Mouse (Mus musculus): Measurements from ENCODE around the gene Gm21981.

DNA sequence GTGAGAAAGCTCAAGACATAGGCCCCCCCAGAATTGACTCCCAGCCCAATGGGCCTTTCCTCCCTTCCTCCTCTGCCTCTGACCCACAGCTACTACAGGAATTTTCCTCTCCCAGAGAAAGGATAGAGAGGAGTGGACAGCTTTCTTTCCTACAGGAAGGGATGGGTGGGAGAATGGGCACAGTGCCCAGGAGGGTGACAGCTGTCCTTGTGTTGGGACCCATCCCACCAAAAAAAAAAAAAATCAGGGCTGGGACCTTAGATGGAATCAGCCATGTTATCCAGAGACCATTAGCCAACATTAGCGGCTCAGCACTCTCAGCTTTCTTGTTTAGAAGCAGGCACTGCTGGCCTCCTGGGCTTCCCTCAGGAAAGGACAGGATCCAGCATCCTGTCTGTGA lies 11.9 kb upstream of the Gm21981 start:
- TF ChIP-seq CTCF (IDR thresholded peaks at IDR 0.05; ENCODE audit: extremely low read depth, insufficient read length, insufficient replicate concordance, low read depth, low read length) (no peak), POLR2A (IDR thresholded peaks at IDR 0.05; ENCODE audit: low read depth, low read length) (no peak)

Measured in small intestine, adult 2 months (tissue).